Mouse (Mus musculus) forebrain, postnatal 0 days (tissue): ENCODE measurements around the gene Wdr5. TPM values are rescaled to one million over a fixed set of nuclear protein-coding genes. Genes with fewer than 3 reads are reported as not detected.
A peak's percentile ranks its signal among the peaks of the same experiment; 100 is the strongest.

Experiments
- ATAC-seq: fragments of 200-750 bp; cut with Nextera tagmentation; 2 replicates; pipeline ENCODE4 v1.8.0; 2017; ENCODE audit warnings: mild to moderate bottlenecking, moderate library complexity
- DNase-seq: peaks from one replicate; pipeline ENCODE4 v3.0.0-alpha.2; 2015
- H3K27ac ChIP-seq: fragments of 300-500 bp; sonication (generic); 2 replicates; pipeline ENCODE4 v1.5.1; 2014; ENCODE audit warnings: low read depth, mild to moderate bottlenecking, antibody characterized with exemption, low read length, moderate library complexity, mixed read lengths
- H3K27me3 ChIP-seq: fragments of 300-500 bp; sonication (generic); 2 replicates; pipeline ENCODE4 v1.6.1; 2014; ENCODE audit warnings: mild to moderate bottlenecking, low read length, mixed read lengths; ENCODE audit not compliant: insufficient read depth
- H3K36me3 ChIP-seq: fragments of 300-500 bp; sonication (generic); 2 replicates; pipeline ENCODE4 v1.6.1; 2014; ENCODE audit warnings: mild to moderate bottlenecking, moderate library complexity; ENCODE audit not compliant: insufficient read depth
- H3K4me1 ChIP-seq: fragments of 300-500 bp; sonication (generic); 2 replicates; pipeline ENCODE4 v1.6.1; 2014; ENCODE audit warnings: antibody characterized with exemption; ENCODE audit not compliant: insufficient read depth
- H3K4me2 ChIP-seq: fragments of 300-500 bp; sonication (generic); 2 replicates; pipeline ENCODE4 v1.6.1; 2014; ENCODE audit warnings: low read depth, mild to moderate bottlenecking, moderate library complexity
- H3K4me3 ChIP-seq: fragments of 300-500 bp; sonication (generic); 2 replicates; pipeline ENCODE4 v1.5.1; 2014; ENCODE audit warnings: low read depth, low read length, mixed read lengths
- H3K9ac ChIP-seq: fragments of 300-500 bp; sonication (generic); 2 replicates; pipeline ENCODE4 v1.6.1; 2014; ENCODE audit warnings: mild to moderate bottlenecking
- H3K9me3 ChIP-seq: fragments of 300-500 bp; sonication (generic); 2 replicates; pipeline ENCODE4 v1.6.1; 2016; ENCODE audit warnings: low read length
- CTCF ChIP-seq: sonication (generic); IDR thresholded peaks from 2 replicates; pipeline ENCODE4 v1.5.1; 2016; ENCODE audit warnings: antibody characterized with exemption, control low read depth, low read depth
- WGBS: fragments of 180-500 bp; shearing (Covaris S2); extraction: QIAGEN DNeasy Blood & Tissue Kit; methylation state at CpG from one replicate; pipeline ENCODE4 v1.1.7; 2014; 5-methylcytosine and 5-hydroxymethylcytosine counted together
- polyA plus RNA-seq: library from polyadenylated mRNA; unstranded; fragments of >200 nt; fragmentation: Nextera tagmentation; extraction: Ambion mirVana; gene quantifications from 2 replicates; pipeline ENCODE4 v1.2.1, GENCODE M21; 2015
- total RNA-seq: library from RNA; depleted of rRNA; stranded (reverse); fragments of >200 nt; gene quantifications from 2 replicates; pipeline ENCODE4 v1.2.3, GENCODE M21; 2014; rRNA removed

Wdr5 gene
- total RNA-seq: 49.4 and 53.6 TPM in 2 replicates
- 28.9 and 35.0 TPM in 2 replicates for polyA plus RNA-seq

DNA sequence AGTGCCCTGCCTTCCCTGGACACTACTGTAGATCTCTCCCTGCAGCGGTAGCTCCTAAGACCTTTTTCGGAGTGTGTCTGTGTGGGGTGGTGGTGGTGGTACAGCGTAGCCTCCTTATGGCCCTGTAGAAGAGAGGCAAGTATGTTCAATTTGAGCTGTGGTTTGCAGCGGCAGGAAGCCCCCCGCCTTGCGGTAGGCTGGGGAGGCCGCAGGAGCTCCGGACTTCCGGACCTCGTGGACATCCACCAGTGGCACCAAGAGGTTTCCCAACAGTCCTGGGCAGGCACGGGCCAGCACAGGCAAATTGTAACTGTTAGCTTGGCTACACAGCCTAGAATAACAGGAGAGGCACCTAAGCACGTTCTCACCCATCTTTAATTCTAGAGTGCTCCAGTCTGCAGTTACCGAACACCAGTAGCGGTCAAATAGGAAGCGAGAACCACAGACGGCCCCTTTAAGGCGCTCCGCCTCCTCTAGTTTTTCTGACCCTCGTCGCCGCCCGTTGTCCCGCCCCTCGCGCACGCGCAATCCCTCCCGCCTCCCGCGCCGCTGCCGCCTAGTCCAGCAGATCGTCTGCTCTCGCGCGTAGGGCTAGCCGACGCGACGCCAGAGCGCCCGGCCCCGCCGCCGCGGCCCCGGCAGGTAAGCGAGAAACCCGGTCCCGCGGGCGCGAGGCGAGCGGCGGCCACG, at the start of gene Wdr5:
Gene Wdr5 (plus strand): TSS at position 519 of the 690 bp plus-strand sequence.
- H3K4me3 ChIP-seq: peak within 1 kb of the TSS; percentile 73
- H3K4me1 ChIP-seq: peaks cover 16% of the 10 kb centered on the region
- H3K27me3 ChIP-seq: no peaks in the 10 kb centered on the region
- TF ChIP-seq CTCF: peak; percentile 74
- peak within 1 kb of the TSS; percentile 87 for H3K9ac ChIP-seq
- H3K4me2 ChIP-seq: peak within 1 kb of the TSS; percentile 88
- peak within 1 kb of the TSS; percentile 88 for H3K27ac ChIP-seq
- no peaks in the 10 kb centered on the region for H3K9me3 ChIP-seq
- peaks cover 12% of the 10 kb centered on the region for H3K36me3 ChIP-seq
- ATAC-seq (peak; percentile 95), DNase-seq (peak; percentile 95)
- 1% methylated on average over 57 of the region's 57 CpGs for WGBS

GRCm38 (mm10) chr2:27469292-27469990, 45.5 kb upstream of the Wdr5 start:
- ATAC-seq (no peak), DNase-seq (no peak)
- Histone ChIP-seq H3K4me1 (peaks cover 17% of the 10 kb centered on the region), H3K9me3 (no peaks in the 10 kb centered on the region), H3K4me2 (no peak overlapping the region), H3K27me3 (no peaks in the 10 kb centered on the region), H3K36me3 (peaks cover 12% of the 10 kb centered on the region), H3K4me3 (no peak overlapping the region), H3K27ac (no peak overlapping the region), H3K9ac (no peak overlapping the region)
- WGBS: 73% methylated on average over 4 of the region's 4 CpGs
- TF ChIP-seq CTCF: no peak

DNA sequence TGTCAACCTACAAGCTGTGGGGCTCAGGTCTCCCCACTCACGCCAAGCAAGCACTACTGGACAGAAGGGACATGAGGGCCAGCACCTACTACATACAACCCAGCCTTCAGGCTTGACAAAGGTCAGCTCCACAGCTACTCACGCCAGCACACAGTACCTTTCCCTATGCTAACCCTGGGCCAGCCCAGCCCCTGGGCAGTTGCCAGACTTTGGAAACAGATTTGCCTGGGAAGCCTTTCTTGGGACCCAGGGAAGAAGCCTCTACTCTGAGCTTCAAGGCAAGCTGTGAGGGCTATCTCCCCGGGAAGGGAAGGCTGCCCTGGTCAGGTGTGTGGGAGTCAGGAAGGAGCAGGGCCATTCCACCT, 45.0 kb upstream of the Wdr5 start:
- H3K36me3 ChIP-seq: peaks cover 12% of the 10 kb centered on the region
- H3K4me1 ChIP-seq: peaks cover 18% of the 10 kb centered on the region
- no peak for ATAC-seq
- TF ChIP-seq CTCF: no peak
- H3K9ac ChIP-seq: no peak overlapping the region
- 69% methylated on average over 3 of the region's 3 CpGs for WGBS
- DNase-seq: no peak
- H3K4me3 ChIP-seq: no peak overlapping the region
- no peak overlapping the region for H3K4me2 ChIP-seq
- no peaks in the 10 kb centered on the region for H3K27me3 ChIP-seq
- H3K27ac ChIP-seq: no peak overlapping the region
- H3K9me3 ChIP-seq: no peaks in the 10 kb centered on the region

- no peak for TF ChIP-seq CTCF
- H3K9me3 ChIP-seq: no peaks in the 10 kb centered on the region
- H3K4me3 ChIP-seq: no peak overlapping the region
- no peaks in the 10 kb centered on the region for H3K27me3 ChIP-seq
- H3K9ac ChIP-seq: no peak overlapping the region
- peaks cover 12% of the 10 kb centered on the region for H3K36me3 ChIP-seq
- H3K4me2 ChIP-seq: no peak overlapping the region
- DNase-seq (no peak), ATAC-seq (no peak)
- peaks cover 18% of the 10 kb centered on the region for H3K4me1 ChIP-seq
- 95% methylated on average over 2 of the region's 2 CpGs for WGBS
- H3K27ac ChIP-seq: no peak overlapping the region
These were observed 44.4 kb upstream of the Wdr5 start for GRCm38 (mm10) chr2:27470535-27470934.

- Histone ChIP-seq H3K9me3 (no peaks in the 10 kb centered on the region), H3K4me1 (peaks cover 18% of the 10 kb centered on the region), H3K4me3 (no peak overlapping the region), H3K9ac (no peak overlapping the region), H3K27ac (no peak overlapping the region), H3K4me2 (no peak overlapping the region), H3K27me3 (no peaks in the 10 kb centered on the region), H3K36me3 (peaks cover 8% of the 10 kb centered on the region)
- DNase-seq (no peak), ATAC-seq (no peak)
- no peak for TF ChIP-seq CTCF
These were observed 43.8 kb upstream of the Wdr5 start for GRCm38 (mm10) chr2:27471170-27471584.

DNA sequence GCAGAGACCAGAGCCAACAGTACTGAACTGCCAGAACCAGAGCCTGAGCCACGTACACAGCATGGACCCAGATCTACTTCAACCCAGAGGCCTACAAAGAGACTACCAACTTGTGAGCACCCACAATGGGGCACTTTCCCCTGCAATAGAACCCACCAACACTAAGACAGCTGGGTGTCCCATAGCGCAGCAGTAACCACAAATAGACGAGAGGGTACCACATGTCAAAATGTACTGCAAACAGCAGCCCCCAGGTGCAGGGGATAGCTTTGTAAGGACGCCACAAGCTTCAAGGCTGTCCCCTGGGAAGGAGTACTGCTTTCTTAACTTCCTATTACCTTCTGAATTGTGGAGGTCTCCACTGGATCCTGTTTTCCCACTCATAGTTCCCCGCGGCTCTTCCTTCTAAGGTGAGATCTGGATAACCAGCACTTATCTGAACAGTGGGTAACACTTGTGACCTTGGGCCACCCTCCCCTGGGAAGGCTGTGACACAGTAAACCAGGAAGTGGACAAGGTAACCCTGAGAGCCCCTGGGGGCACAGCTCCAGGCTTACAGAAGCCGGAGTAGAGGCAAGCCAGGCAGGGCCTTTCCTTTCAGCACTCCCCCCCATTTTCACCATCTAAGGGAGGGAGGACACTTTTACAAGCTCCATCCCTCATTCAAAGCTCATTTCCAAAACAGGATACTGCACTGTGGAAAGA, 41.7 kb upstream of the Wdr5 start:
- H3K4me1 ChIP-seq: peaks cover 21% of the 10 kb centered on the region
- 75% methylated on average over 7 of the region's 7 CpGs for WGBS

More for the DNA sequence above, 41.7 kb upstream of the Wdr5 start:
- H3K4me2 ChIP-seq: peak overlapping the region; percentile 86
- ATAC-seq: no peak
- peaks cover 2% of the 10 kb centered on the region for H3K36me3 ChIP-seq
- no peaks in the 10 kb centered on the region for H3K9me3 ChIP-seq
- H3K4me3 ChIP-seq: peak overlapping the region; percentile 90
- no peak for TF ChIP-seq CTCF
- H3K27me3 ChIP-seq: no peaks in the 10 kb centered on the region
- H3K9ac ChIP-seq: 0 out of 2 replicates have a peak overlapping the region, but pooled peaks have one; percentile 92
- H3K27ac ChIP-seq: no peak overlapping the region
- DNase-seq: no peak
